Mouse (Mus musculus) liver, embryonic 12.5 days (tissue): ENCODE data around the gene Nemf. TPM values are rescaled to one million over a fixed set of nuclear protein-coding genes. Genes with fewer than 3 reads are reported as not detected.

Experiments used
- ATAC-seq: fragments of 200-750 bp; cut with Nextera tagmentation; 2 replicates; pipeline ENCODE4 v1.8.0; 2017; ENCODE audit warnings: moderate number of reproducible peaks, mild to moderate bottlenecking, moderate library complexity
- H3K27ac ChIP-seq: fragments of 300-500 bp; sonication (generic); 2 replicates; pipeline ENCODE4 v1.5.1; 2016; ENCODE audit warnings: mild to moderate bottlenecking
- H3K27me3 ChIP-seq: fragments of 300-500 bp; sonication (generic); replicated peaks from 2 replicates; pipeline ENCODE4 v1.6.1; 2016; ENCODE audit warnings: mild to moderate bottlenecking, moderate library complexity
- H3K36me3 ChIP-seq: fragments of 300-500 bp; sonication (generic); 2 replicates; pipeline ENCODE4 v1.6.1; 2016; ENCODE audit warnings: mild to moderate bottlenecking, moderate library complexity
- H3K4me1 ChIP-seq: fragments of 300-500 bp; sonication (generic); 2 replicates; pipeline ENCODE4 v1.6.1; 2016
- H3K4me2 ChIP-seq: fragments of 300-500 bp; sonication (generic); 2 replicates; pipeline ENCODE4 v1.6.1; 2016; ENCODE audit warnings: mild to moderate bottlenecking, moderate library complexity
- H3K4me3 ChIP-seq: fragments of 300-500 bp; sonication (generic); 2 replicates; pipeline ENCODE4 v1.5.1; 2016; ENCODE audit warnings: mild to moderate bottlenecking, moderate library complexity
- H3K9ac ChIP-seq: fragments of 300-500 bp; sonication (generic); 2 replicates; pipeline ENCODE4 v1.6.1; 2016; ENCODE audit warnings: mild to moderate bottlenecking, moderate library complexity
- H3K9me3 ChIP-seq: fragments of 300-500 bp; sonication (generic); replicated peaks from 2 replicates; pipeline ENCODE4 v1.6.1; 2016; ENCODE audit warnings: mild to moderate bottlenecking, moderate library complexity
- WGBS: fragments of 180-500 bp; shearing (Covaris S2); methylation state at CpG from one replicate; pipeline ENCODE4 v1.1.7; 2016; ENCODE audit not compliant: insufficient replicate concordance; 5-methylcytosine and 5-hydroxymethylcytosine counted together
- polyA plus RNA-seq: library from polyadenylated mRNA; unstranded; fragments of >200 nt; fragmentation: Nextera tagmentation; extraction: Ambion mirVana; gene quantifications from 2 replicates; pipeline ENCODE4 v1.2.1, GENCODE M21; 2016

Nemf gene
- polyA plus RNA-seq, 1 experiment from 2014 or later, result 56.5 TPM

DNA sequence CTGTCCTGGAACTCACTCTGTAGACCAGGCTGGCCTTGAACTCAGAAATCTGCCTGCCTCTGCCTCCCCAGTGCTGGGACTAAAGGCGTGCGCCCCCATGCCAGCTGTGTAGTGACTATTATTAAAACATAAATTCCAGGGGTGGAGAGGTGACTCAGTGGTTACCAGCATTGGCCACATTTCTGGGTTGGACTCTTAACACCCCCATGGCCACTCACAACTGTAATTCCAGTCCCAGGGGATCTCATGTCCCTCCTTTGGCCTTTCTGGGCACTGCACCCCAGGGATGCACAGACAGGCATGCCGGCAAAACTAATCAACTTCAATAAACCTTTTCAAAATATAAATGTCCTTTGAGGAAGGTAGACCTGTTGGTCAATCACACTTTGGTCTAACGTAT is 58.7 kb downstream of the Nemf start:
- Histone ChIP-seq H3K9ac (peak overlapping the region; percentile 98), H3K4me3 (peak overlapping the region; percentile 97), H3K4me2 (peak overlapping the region; percentile 85), H3K36me3 (peaks cover 41% of the 10 kb centered on the region), H3K27ac (peak overlapping the region; percentile 96), H3K27me3 (no peaks in the 10 kb centered on the region), H3K9me3 (no peaks in the 10 kb centered on the region), H3K4me1 (peaks cover 59% of the 10 kb centered on the region)
- 81% methylated on average over 4 of the region's 4 CpGs for WGBS
- ATAC-seq, result no peak

DNA sequence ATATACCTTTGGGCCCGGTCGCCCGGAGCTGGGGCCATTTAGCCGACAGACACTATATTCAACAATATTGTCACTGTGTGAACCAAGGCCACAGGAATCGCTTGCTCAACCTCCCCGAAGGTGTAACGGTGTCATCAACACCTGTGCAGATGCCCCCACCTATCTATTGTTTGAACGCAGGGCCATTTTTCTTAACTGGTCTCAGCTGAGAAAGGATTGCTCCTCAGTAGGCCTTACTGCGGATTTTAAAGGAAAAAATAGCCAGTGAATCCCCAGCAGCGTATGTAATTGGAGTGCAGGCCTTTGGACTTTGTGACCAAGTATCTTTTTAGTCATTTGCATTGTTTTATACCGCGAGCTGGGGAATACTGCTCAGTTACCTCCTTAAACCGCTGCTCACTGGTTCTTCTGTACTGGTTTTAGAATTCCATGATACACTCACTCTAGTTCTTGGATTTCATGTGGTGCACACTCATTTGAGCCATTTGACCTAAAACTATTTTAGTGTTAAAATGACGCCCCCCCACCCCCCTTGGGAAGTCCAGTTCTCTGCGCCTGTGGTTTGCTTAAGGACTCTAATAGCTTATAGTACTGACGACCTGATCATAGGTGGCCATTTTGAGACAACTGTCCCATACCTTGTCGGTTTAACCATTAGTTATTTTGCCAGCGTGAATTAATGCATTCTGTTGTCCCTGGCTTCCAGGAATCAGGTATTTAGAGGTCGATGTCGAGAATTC is 59.4 kb downstream of the Nemf start:
- Histone ChIP-seq H3K9me3 (no peaks in the 10 kb centered on the region), H3K36me3 (peaks cover 34% of the 10 kb centered on the region)
- WGBS, result 18% methylated on average over 20 of the region's 20 CpGs

GRCm38 (mm10) chr12:69296511-69297410 is 60.2 kb downstream of the Nemf start, which contains the start of gene Klhdc2:
Gene Klhdc2, plus strand, starts transcription at chr12:69296681.
- Histone ChIP-seq H3K4me2 (peak within 1 kb of the TSS; percentile 85), H3K27me3 (no peaks in the 10 kb centered on the region), H3K4me3 (peak within 1 kb of the TSS; percentile 97), H3K9ac (peak within 1 kb of the TSS; percentile 98), H3K9me3 (no peaks in the 10 kb centered on the region), H3K36me3 (peaks cover 25% of the 10 kb centered on the region), H3K4me1 (peaks cover 71% of the 10 kb centered on the region), H3K27ac (peak within 1 kb of the TSS; percentile 96)
- ATAC-seq, result peak; percentile 67
- WGBS, result under 1% methylated on average over 98 of the region's 98 CpGs

More for the DNA sequence above, 59.4 kb downstream of the Nemf start:
- peak overlapping the region; percentile 97 for H3K4me3 ChIP-seq
- H3K27ac ChIP-seq, result peak overlapping the region; percentile 96
- peak overlapping the region; percentile 98 for H3K9ac ChIP-seq
- peaks cover 64% of the 10 kb centered on the region for H3K4me1 ChIP-seq
- H3K4me2 ChIP-seq, result peak overlapping the region; percentile 85
- H3K27me3 ChIP-seq, result no peaks in the 10 kb centered on the region
- no peak for ATAC-seq

DNA sequence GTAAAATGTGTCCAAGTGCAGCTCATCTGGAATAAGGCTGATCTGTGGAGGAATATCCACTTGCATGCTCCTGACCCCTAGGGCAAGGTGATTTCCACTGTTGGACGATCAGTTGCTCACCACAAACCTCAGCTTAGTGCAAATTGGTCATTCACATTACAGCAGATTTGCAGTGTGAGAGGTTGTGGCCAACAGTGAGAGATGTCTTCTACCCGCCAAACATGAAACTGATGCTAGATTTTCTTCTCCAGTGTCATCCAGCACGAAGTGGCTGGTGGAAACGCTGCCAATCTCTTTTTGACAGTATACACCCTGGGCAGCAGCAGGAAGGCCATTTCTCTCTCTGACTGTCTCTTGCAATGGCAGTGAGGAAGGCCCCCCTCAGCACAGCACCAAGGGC is 61.3 kb downstream of the Nemf start:
- WGBS, result 69% methylated on average over 4 of the region's 4 CpGs
- H3K9ac ChIP-seq, result peak overlapping the region; percentile 98

GRCm38 (mm10) chr12:69294936-69295335 is 62.0 kb downstream of the Nemf start:
- Histone ChIP-seq H3K9ac (no peak overlapping the region), H3K4me2 (peak overlapping the region; percentile 62), H3K27me3 (no peaks in the 10 kb centered on the region), H3K4me3 (no peak overlapping the region), H3K4me1 (peaks cover 79% of the 10 kb centered on the region), H3K9me3 (no peaks in the 10 kb centered on the region), H3K27ac (peak overlapping the region; percentile 96), H3K36me3 (peaks cover 8% of the 10 kb centered on the region)
- WGBS, result 55% methylated on average over 2 of the region's 2 CpGs
- no peak for ATAC-seq

More for the DNA sequence above, 61.3 kb downstream of the Nemf start:
- H3K4me3 ChIP-seq, result peak overlapping the region; percentile 97; the same call in 1 of the 2 replicates
- no peak for ATAC-seq
- H3K27ac ChIP-seq, result peak overlapping the region; percentile 96
- H3K9me3 ChIP-seq, result no peaks in the 10 kb centered on the region
- peaks cover 78% of the 10 kb centered on the region for H3K4me1 ChIP-seq
- H3K4me2 ChIP-seq, result peak overlapping the region; percentile 85
- H3K36me3 ChIP-seq, result peaks cover 16% of the 10 kb centered on the region
- no peaks in the 10 kb centered on the region for H3K27me3 ChIP-seq

- H3K27ac ChIP-seq, result peak overlapping the region; percentile 96
- WGBS, result 22% methylated on average over 2 of the region's 2 CpGs
- no peaks in the 10 kb centered on the region for H3K9me3 ChIP-seq
- H3K4me1 ChIP-seq, result peaks cover 73% of the 10 kb centered on the region
- peak overlapping the region; percentile 62 for H3K4me2 ChIP-seq
- ATAC-seq, result peak; percentile 93
- H3K9ac ChIP-seq, result peak overlapping the region; percentile 68
- H3K36me3 ChIP-seq, result peaks cover 5% of the 10 kb centered on the region
- no peaks in the 10 kb centered on the region for H3K27me3 ChIP-seq
- peak overlapping the region; percentile 18 for H3K4me3 ChIP-seq
These were observed 63.1 kb downstream of the Nemf start for GRCm38 (mm10) chr12:69293815-69294214.

DNA sequence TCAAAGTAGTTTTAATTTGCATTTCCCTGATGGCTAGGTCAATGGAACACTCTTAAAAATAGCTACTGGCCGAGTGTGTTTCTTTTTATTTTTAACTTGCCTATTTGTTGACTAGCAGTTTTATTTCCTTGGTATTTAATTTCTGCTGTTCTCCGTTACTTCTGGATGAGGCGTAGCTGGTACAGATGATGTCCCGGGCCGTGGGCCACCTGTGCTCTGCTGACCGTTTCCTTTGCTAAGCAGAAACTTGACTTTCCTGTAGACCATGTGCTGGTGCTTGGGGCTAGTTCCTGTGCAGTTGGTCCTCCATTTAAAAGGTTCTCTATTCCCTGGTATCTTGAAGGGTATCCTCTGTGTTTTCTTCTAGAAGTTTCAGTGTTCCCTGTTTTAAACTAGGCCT is 64.6 kb downstream of the Nemf start:
- Histone ChIP-seq H3K9ac (no peak overlapping the region), H3K36me3 (no peaks in the 10 kb centered on the region), H3K4me2 (no peak overlapping the region), H3K9me3 (no peaks in the 10 kb centered on the region), H3K27ac (peak overlapping the region; percentile 73), H3K4me3 (no peak overlapping the region), H3K27me3 (no peaks in the 10 kb centered on the region), H3K4me1 (peaks cover 68% of the 10 kb centered on the region)
- 84% methylated on average over 6 of the region's 6 CpGs for WGBS
- ATAC-seq, result no peak

- H3K27ac ChIP-seq, result no peak overlapping the region
- no peak overlapping the region for H3K4me3 ChIP-seq
- no peaks in the 10 kb centered on the region for H3K27me3 ChIP-seq
- no peaks in the 10 kb centered on the region for H3K36me3 ChIP-seq
- 68% methylated on average over 9 of the region's 9 CpGs for WGBS
- no peak overlapping the region for H3K4me2 ChIP-seq
- no peak for ATAC-seq
- H3K4me1 ChIP-seq, result peaks cover 49% of the 10 kb centered on the region
- no peak overlapping the region for H3K9ac ChIP-seq
- no peaks in the 10 kb centered on the region for H3K9me3 ChIP-seq
These were observed 68.3 kb downstream of the Nemf start for GRCm38 (mm10) chr12:69288699-69289098.

- no peak for ATAC-seq
These were observed 69.4 kb downstream of the Nemf start for GRCm38 (mm10) chr12:69287535-69287934.

DNA sequence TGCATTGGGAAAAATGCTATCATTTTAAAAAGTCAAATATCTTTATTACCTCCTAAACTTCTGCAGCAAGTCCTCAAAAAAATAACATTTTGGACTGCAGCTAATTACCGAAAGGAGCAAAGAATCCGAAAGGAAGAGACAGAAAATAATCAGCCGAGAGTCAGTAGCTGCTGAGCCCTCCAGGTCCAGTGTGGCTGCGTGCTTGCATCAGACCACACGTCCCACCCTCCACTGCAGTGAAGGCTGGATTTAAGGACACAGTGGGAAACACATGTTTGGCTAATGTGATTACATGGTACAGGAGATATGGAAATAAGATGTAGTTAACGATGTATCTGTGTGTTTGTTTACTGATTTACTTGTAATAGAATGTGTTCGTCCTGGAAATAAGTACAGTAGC is 73.8 kb downstream of the Nemf start:
- Histone ChIP-seq H3K27me3 (no peaks in the 10 kb centered on the region), H3K4me1 (peaks cover 22% of the 10 kb centered on the region), H3K36me3 (no peaks in the 10 kb centered on the region), H3K4me3 (no peak overlapping the region), H3K27ac (no peak overlapping the region), H3K9me3 (no peaks in the 10 kb centered on the region), H3K4me2 (no peak overlapping the region), H3K9ac (no peak overlapping the region)
- 77% methylated on average over 7 of the region's 7 CpGs for WGBS
- ATAC-seq, result no peak

More at GRCm38 (mm10) chr12:69287535-69287934, 69.4 kb downstream of the Nemf start:
- WGBS, result 77% methylated on average over 8 of the region's 8 CpGs
- Histone ChIP-seq H3K4me1 (peaks cover 38% of the 10 kb centered on the region), H3K4me3 (no peak overlapping the region), H3K27me3 (no peaks in the 10 kb centered on the region), H3K9ac (no peak overlapping the region), H3K4me2 (no peak overlapping the region), H3K9me3 (no peaks in the 10 kb centered on the region), H3K27ac (0 out of 2 replicates have a peak overlapping the region, but pooled peaks have one; percentile 17), H3K36me3 (no peaks in the 10 kb centered on the region)

- 85% methylated on average over 3 of the region's 3 CpGs for WGBS
- no peaks in the 10 kb centered on the region for H3K27me3 ChIP-seq
These were observed 76.0 kb downstream of the Nemf start for GRCm38 (mm10) chr12:69280915-69281314.

More at GRCm38 (mm10) chr12:69280915-69281314, 76.0 kb downstream of the Nemf start:
- ATAC-seq, result no peak
- Histone ChIP-seq H3K36me3 (no peaks in the 10 kb centered on the region), H3K9ac (no peak overlapping the region), H3K4me3 (no peak overlapping the region), H3K27ac (no peak overlapping the region), H3K4me2 (no peak overlapping the region), H3K9me3 (no peaks in the 10 kb centered on the region), H3K4me1 (peaks cover 8% of the 10 kb centered on the region; the same call in 1 of the 2 replicates)
